Mouse (Mus musculus) liver, postnatal 0 days (tissue): ENCODE data around the gene Clpb. TPM values are rescaled to one million over a fixed set of nuclear protein-coding genes. Genes with fewer than 3 reads are reported as not detected.

Source experiments
- ATAC-seq: fragments of 200-750 bp; cut with Nextera tagmentation; 2 replicates; pipeline ENCODE4 v1.8.0; 2017; ENCODE audit warnings: mild to moderate bottlenecking, moderate library complexity
- DNase-seq: peaks from one replicate; pipeline ENCODE4 v3.0.0-alpha.2; 2016
- H3K27ac ChIP-seq: fragments of 300-500 bp; sonication (generic); 2 replicates; pipeline ENCODE4 v1.5.1; 2014; ENCODE audit warnings: antibody characterized with exemption, moderate library complexity, mild to moderate bottlenecking, low read depth
- H3K27me3 ChIP-seq: fragments of 300-500 bp; sonication (generic); 2 replicates; pipeline ENCODE4 v1.6.1; 2014; ENCODE audit warnings: low read length, control low read depth, mixed read lengths; ENCODE audit not compliant: insufficient read depth
- H3K36me3 ChIP-seq: fragments of 300-500 bp; sonication (generic); replicated peaks from 2 replicates; pipeline ENCODE4 v1.6.1; 2014; ENCODE audit warnings: mild to moderate bottlenecking, control low read depth, low read length, moderate library complexity, mixed read lengths; ENCODE audit not compliant: insufficient read depth
- H3K4me1 ChIP-seq: fragments of 300-500 bp; sonication (generic); 2 replicates; pipeline ENCODE4 v1.6.1; 2014; ENCODE audit warnings: antibody characterized with exemption, mild to moderate bottlenecking, control low read depth; ENCODE audit not compliant: insufficient read depth
- H3K4me2 ChIP-seq: fragments of 300-500 bp; sonication (generic); 2 replicates; pipeline ENCODE4 v1.6.1; 2014; ENCODE audit warnings: low read depth, mild to moderate bottlenecking, low read length, moderate library complexity, mixed read lengths
- H3K4me3 ChIP-seq: fragments of 300-500 bp; sonication (generic); 2 replicates; pipeline ENCODE4 v1.5.1; 2014; ENCODE audit warnings: low read depth, low read length
- H3K9ac ChIP-seq: fragments of 300-500 bp; sonication (generic); replicated peaks from 2 replicates; pipeline ENCODE4 v1.6.1; 2014; ENCODE audit warnings: mild to moderate bottlenecking, moderate library complexity
- H3K9me3 ChIP-seq: fragments of 300-500 bp; sonication (generic); 2 replicates; pipeline ENCODE4 v1.6.1; 2016; ENCODE audit warnings: mild to moderate bottlenecking, control low read depth, low read length, mixed read lengths
- CTCF ChIP-seq: sonication (generic); IDR thresholded peaks from 2 replicates; pipeline ENCODE4 v1.5.1; 2016; ENCODE audit warnings: antibody characterized with exemption, low read depth
- EP300 ChIP-seq: IDR thresholded peaks from 2 replicates; pipeline ENCODE4 v1.6.1; 2016; ENCODE audit warnings: antibody characterized with exemption, low read depth, mild to moderate bottlenecking
- WGBS: fragments of 180-500 bp; shearing (Covaris S2); extraction: QIAGEN DNeasy Blood & Tissue Kit; methylation state at CpG from one replicate; pipeline ENCODE4 v1.1.7; 2014; ENCODE audit not compliant: insufficient replicate concordance; 5-methylcytosine and 5-hydroxymethylcytosine counted together
- polyA plus RNA-seq: library from polyadenylated mRNA; unstranded; fragments of >200 nt; fragmentation: Nextera tagmentation; extraction: Ambion mirVana; gene quantifications from 2 replicates; pipeline ENCODE4 v1.2.1, GENCODE M21; 2015

Gene Clpb
- polyA plus RNA-seq, 1 experiment from 2014 or later, result 16.3 TPM

DNA sequence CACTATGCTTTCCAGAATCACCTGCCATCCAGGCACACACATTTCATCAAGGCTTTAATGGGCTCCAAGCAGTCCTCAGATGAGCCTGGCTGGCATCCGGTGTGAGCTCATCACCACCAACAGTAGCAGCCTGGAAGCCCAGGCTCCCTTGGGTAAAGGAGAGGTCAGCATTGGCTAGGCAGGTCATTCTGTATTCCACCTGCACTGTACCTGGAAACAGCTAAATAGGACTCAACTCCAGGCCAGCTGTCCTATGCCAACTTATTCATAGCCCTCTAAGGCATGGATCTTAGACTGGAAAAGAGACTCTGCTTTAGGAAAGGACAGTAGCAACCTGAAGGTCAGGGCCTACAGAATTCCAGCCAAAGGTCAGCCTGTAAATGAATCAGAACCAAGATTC is 68.7 kb downstream of the Clpb start:
- no peak for DNase-seq
- 83% methylated on average over 1 of the region's 1 CpGs for WGBS

DNA sequence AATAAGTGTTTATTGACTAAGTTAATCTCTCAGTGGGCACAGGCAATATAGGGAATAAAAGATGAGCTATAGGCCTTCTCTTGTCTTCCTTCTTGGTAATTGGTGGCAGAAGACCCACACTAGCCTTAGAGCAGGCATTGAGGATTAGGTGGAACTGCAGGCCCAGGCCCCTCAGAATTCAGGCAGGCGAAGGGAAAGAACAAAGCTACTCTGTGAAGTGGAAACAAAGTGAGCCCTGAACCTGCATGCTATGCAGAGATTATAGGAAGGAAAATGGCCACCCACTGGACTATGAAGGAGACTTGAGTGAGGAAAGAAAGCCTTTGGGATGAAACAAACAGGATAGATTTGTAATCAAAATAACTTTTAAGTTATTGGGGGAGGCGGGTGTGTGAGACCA is 69.6 kb downstream of the Clpb start:
- Histone ChIP-seq H3K27me3 (no peaks in the 10 kb centered on the region), H3K4me3 (no peak overlapping the region), H3K27ac (no peak overlapping the region), H3K36me3 (no peaks in the 10 kb centered on the region), H3K9me3 (no peaks in the 10 kb centered on the region), H3K4me2 (no peak overlapping the region), H3K9ac (no peak overlapping the region), H3K4me1 (no peaks in the 10 kb centered on the region)
- WGBS, result 77% methylated on average over 2 of the region's 2 CpGs
- ATAC-seq (no peak), DNase-seq (no peak)
- TF ChIP-seq EP300 (no peak), CTCF (no peak)

More for the DNA sequence above, 68.7 kb downstream of the Clpb start:
- Histone ChIP-seq H3K4me3 (no peak overlapping the region), H3K4me2 (no peak overlapping the region), H3K27me3 (no peaks in the 10 kb centered on the region), H3K4me1 (no peaks in the 10 kb centered on the region), H3K9me3 (no peaks in the 10 kb centered on the region), H3K9ac (no peak overlapping the region), H3K27ac (no peak overlapping the region), H3K36me3 (no peaks in the 10 kb centered on the region)
- TF ChIP-seq EP300 (no peak), CTCF (no peak)
- ATAC-seq, result no peak

DNA sequence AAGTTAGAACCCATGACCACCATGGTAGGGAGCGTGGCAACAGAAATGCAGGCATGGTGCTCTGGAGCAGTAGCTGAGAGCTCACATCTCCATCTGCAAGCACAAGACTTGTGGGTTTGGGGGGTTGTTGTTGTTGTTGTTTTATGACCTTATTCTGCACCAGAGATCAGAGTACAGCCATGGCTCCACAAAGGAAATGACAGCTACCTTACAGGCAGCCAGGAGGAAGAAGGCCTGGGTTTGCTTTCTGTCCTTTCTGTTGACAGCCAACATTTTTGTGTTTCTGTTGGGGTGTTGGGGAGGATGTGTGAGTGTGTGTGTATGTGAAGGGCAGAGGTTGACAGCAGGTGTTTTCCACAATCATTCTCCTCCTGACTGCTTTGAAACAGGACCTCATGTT is 71.9 kb downstream of the Clpb start:
- no peak for ATAC-seq
- 89% methylated on average over 1 of the region's 1 CpGs for WGBS
- H3K27me3 ChIP-seq, result no peaks in the 10 kb centered on the region

DNA sequence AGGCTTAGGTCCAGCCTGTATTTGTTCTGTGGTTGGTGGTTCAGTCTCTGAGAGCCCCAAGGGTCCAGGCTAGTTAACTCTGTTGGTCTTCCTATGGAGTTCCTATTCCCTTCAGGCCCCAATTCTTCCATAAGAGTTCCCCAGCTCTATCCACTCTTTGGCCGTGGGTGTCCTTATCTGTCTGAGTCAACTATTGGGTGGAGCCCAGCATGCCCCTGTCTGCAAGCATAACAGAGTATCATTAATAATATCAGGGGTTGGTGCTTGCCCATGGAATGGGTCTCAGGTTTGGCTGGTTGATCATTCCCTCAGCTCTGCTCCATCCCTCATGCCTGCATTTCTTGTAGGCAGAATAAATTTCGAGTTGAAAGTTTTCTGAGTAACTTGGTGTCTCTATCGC is 74.3 kb downstream of the Clpb start:
- no peaks in the 10 kb centered on the region for H3K4me1 ChIP-seq
- WGBS, result 53% methylated on average over 3 of the region's 3 CpGs
- no peaks in the 10 kb centered on the region for H3K27me3 ChIP-seq
- DNase-seq (no peak), ATAC-seq (no peak)
- no peak overlapping the region for H3K4me2 ChIP-seq
- TF ChIP-seq CTCF (no peak), EP300 (no peak)
- H3K9ac ChIP-seq, result no peak overlapping the region
- H3K4me3 ChIP-seq, result no peak overlapping the region
- H3K36me3 ChIP-seq, result no peaks in the 10 kb centered on the region
- H3K9me3 ChIP-seq, result no peaks in the 10 kb centered on the region
- H3K27ac ChIP-seq, result no peak overlapping the region

More for the DNA sequence above, 71.9 kb downstream of the Clpb start:
- Histone ChIP-seq H3K9ac (no peak overlapping the region), H3K36me3 (no peaks in the 10 kb centered on the region), H3K4me2 (no peak overlapping the region), H3K9me3 (no peaks in the 10 kb centered on the region), H3K4me3 (no peak overlapping the region), H3K4me1 (no peaks in the 10 kb centered on the region), H3K27ac (no peak overlapping the region)
- no peak for TF ChIP-seq EP300
- TF ChIP-seq CTCF, result no peak
- no peak for DNase-seq

DNA sequence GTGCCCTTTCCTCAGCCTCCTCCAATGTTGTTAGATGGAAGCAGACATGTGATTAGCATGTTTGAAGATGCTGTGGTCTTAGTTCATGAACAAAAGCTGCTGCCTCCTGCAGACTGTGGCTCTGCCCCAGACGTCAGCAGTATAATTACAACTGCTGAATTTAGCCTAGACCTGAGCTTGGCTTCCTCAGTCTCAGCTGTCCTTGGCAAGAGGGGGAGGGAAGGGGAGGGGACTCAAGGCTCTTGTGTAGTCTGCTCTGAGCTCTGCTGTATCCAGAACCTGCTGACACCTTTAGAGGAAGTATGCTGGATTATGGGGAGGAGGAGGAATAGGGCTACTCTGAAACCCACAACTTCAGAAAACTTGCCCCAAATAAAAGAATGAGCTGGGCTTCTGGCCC is 76.2 kb downstream of the Clpb start:
- Histone ChIP-seq H3K36me3 (no peaks in the 10 kb centered on the region), H3K9ac (no peak overlapping the region), H3K9me3 (no peaks in the 10 kb centered on the region), H3K4me3 (no peak overlapping the region), H3K27ac (no peak overlapping the region), H3K27me3 (no peaks in the 10 kb centered on the region), H3K4me1 (no peaks in the 10 kb centered on the region), H3K4me2 (no peak overlapping the region)
- DNase-seq, result no peak
- TF ChIP-seq CTCF (no peak), EP300 (no peak)
- no peak for ATAC-seq
- 50% methylated on average over 1 of the region's 1 CpGs for WGBS

DNA sequence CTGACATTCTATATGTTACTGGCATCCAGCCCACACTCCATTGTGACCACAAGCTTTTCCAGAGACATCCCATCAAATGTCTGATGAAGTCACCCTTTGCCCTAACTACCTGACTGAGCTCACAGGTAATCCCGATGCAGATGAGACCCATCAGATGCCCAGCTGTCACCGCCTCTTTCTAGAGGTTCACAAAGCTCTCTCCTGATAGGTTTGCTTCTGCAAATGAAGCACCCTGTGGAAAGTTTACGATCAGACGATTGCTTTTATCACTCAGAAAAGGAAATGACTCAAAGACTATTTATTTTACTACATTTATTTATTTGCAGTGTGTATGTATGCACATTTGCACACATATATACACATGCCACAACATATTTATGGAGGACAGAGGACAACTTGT is 80.1 kb downstream of the Clpb start:
- no peak for TF ChIP-seq EP300
- TF ChIP-seq CTCF, result no peak
- no peak for ATAC-seq
- 73% methylated on average over 4 of the region's 4 CpGs for WGBS

More for the DNA sequence above, 80.1 kb downstream of the Clpb start:
- Histone ChIP-seq H3K36me3 (no peaks in the 10 kb centered on the region), H3K4me1 (no peaks in the 10 kb centered on the region), H3K9me3 (no peaks in the 10 kb centered on the region), H3K9ac (no peak overlapping the region), H3K27ac (no peak overlapping the region), H3K27me3 (no peaks in the 10 kb centered on the region), H3K4me2 (no peak overlapping the region), H3K4me3 (no peak overlapping the region)
- no peak for DNase-seq
